In genomic region chr1:39614462-39615279, GRCm38 (mm10) we compare ENCODE assay signal across 7 mouse cellular contexts. TPM values are rescaled to one million over a fixed set of nuclear protein-coding genes. Genes with fewer than 3 reads are reported as not detected.
DNase-seq lines count a peak whose midpoint lies in the region; ATAC-seq and TF ChIP-seq lines count a peak whose summit lies in the region.

No protein-coding gene starts in this region.

- no peaks in the 10 kb centered on the region for H3K9me3 ChIP-seq in intestine, postnatal 0 days (ENCODE audit: control insufficient read depth)

- H3K9ac ChIP-seq in intestine, postnatal 0 days (ENCODE audit: low read depth, low read length): no peak overlapping the region

- H3K36me3 ChIP-seq in testis, adult 2 months (ENCODE audit: control insufficient read depth, insufficient read depth, low read length): no peaks in the 10 kb centered on the region
- no peaks in the 10 kb centered on the region for H3K36me3 ChIP-seq in intestine, postnatal 0 days (ENCODE audit: control insufficient read depth, insufficient read depth)

- ATAC-seq in intestine, postnatal 0 days: no peak

- no peak overlapping the region for H3K27ac ChIP-seq in testis, adult 2 months (ENCODE audit: control insufficient read depth, insufficient read depth, low read depth, low read length)
- H3K27ac ChIP-seq in intestine, postnatal 0 days (ENCODE audit: low read depth, low read length): no peak overlapping the region

- peaks cover 3% of the 10 kb centered on the region for H3K4me1 ChIP-seq in testis, adult 2 months (ENCODE audit: control insufficient read depth, insufficient read depth, low read length)
- no peaks in the 10 kb centered on the region for H3K4me1 ChIP-seq in intestine, postnatal 0 days (replicated peaks; ENCODE audit: control insufficient read depth, insufficient read depth, low read length)
- H3K4me1 ChIP-seq in lung, adult 2 months (ENCODE audit: control insufficient read depth, insufficient read depth, low read length): no peaks in the 10 kb centered on the region

- 0 out of 2 replicates have a peak, but pooled peaks have one; percentile 13 for TF ChIP-seq CTCF in testis, adult 2 months (IDR thresholded peaks at IDR 0.05; ENCODE audit: control insufficient read depth, insufficient read depth, insufficient replicate concordance, low read depth, low read length)
- peak; percentile 81 for TF ChIP-seq CTCF in intestine, postnatal 0 days (IDR thresholded peaks at IDR 0.05; ENCODE audit: low read depth)
- peak; percentile 7; the same call in 1 of the 2 replicates for TF ChIP-seq CTCF in lung, adult 2 months (IDR thresholded peaks at IDR 0.05; ENCODE audit: insufficient read depth, low read length)

- peak overlapping the region; percentile 53 for H3K4me3 ChIP-seq in testis, adult 2 months (ENCODE audit: control insufficient read depth, low read depth, low read length)
- no peak overlapping the region for H3K4me3 ChIP-seq in intestine, postnatal 0 days (ENCODE audit: low read depth, low read length)
- no peak overlapping the region for H3K4me3 ChIP-seq in lung, adult 2 months (replicated peaks; ENCODE audit: extremely low read depth, low read depth, low read length)

- 22% methylated on average over 11 of the region's 11 CpGs for WGBS in intestine, postnatal 0 days
- WGBS in lung, adult 2 months: 19% methylated on average over 11 of the region's 11 CpGs

- TF ChIP-seq POLR2A in testis, adult 2 months (IDR thresholded peaks at IDR 0.05; ENCODE audit: control insufficient read depth, low read depth, low read length): no peak
- no peak for TF ChIP-seq POLR2A in lung, adult 2 months (IDR thresholded peaks at IDR 0.05; ENCODE audit: borderline replicate concordance, extremely low read depth, low read depth, low read length)

- DNase-seq in testis, postnatal 14 days (ENCODE audit: low spot score): no peak
- DNase-seq in brain, adult 2 months (ENCODE audit: low read depth, low spot score): peak; percentile 77
- peak; percentile 72 for DNase-seq in forelimb bud, embryonic 11.5 days (ENCODE audit: low read depth, low spot score)
- peak; percentile 49 for DNase-seq in lung, adult 2 months
- peak; percentile 75 for DNase-seq in retina, postnatal 1 day

- H3K4me2 ChIP-seq in intestine, postnatal 0 days (replicated peaks; ENCODE audit: low read depth): peak overlapping the region; percentile 28

- H3K27me3 ChIP-seq in testis, adult 2 months (ENCODE audit: control insufficient read depth, insufficient read depth, low read length): no peaks in the 10 kb centered on the region
- H3K27me3 ChIP-seq in intestine, postnatal 0 days (replicated peaks; ENCODE audit: control insufficient read depth, insufficient read depth, low read length): no peaks in the 10 kb centered on the region

RNA-seq across cellular contexts. Expression of gene Creg2, which starts 36.6 kb away (rescaled TPM):
- 0.20 and 0.23 TPM in 2 replicates for polyA plus RNA-seq in testis, adult 2 months (2012; rRNA removed)
- polyA plus RNA-seq in intestine, postnatal 0 days (2015; fragmentation: Nextera tagmentation; extraction: Ambion mirVana): 0.26 and 0.34 TPM in 2 replicates
- 0.07 and 0.14 TPM in 2 replicates for polyA plus RNA-seq in lung, adult 2 months (2012; rRNA removed)

RNA-seq across cellular contexts. Expression of gene Rnf149, which starts 37.5 kb away (rescaled TPM):
- 5.9 and 6.8 TPM in 2 replicates for polyA plus RNA-seq in testis, adult 2 months (2012; rRNA removed)
- polyA plus RNA-seq in intestine, postnatal 0 days (2015; fragmentation: Nextera tagmentation; extraction: Ambion mirVana): 16.9 and 20.4 TPM in 2 replicates
- 17.3 and 18.2 TPM in 2 replicates for polyA plus RNA-seq in lung, adult 2 months (2012; rRNA removed)

Comparison
In these comparisons a context has a peak if more than half of its experiments do, and no peak if none do; other contexts are left out.
1. CTCF ChIP-seq: peak in every context shown above with its lines; median percentile 81 in intestine, postnatal 0 days; 13 in testis, adult 2 months; 7 in lung, adult 2 months.